Comparison of ENCODE assay signal across 30 mouse cellular contexts in the genomic region with DNA sequence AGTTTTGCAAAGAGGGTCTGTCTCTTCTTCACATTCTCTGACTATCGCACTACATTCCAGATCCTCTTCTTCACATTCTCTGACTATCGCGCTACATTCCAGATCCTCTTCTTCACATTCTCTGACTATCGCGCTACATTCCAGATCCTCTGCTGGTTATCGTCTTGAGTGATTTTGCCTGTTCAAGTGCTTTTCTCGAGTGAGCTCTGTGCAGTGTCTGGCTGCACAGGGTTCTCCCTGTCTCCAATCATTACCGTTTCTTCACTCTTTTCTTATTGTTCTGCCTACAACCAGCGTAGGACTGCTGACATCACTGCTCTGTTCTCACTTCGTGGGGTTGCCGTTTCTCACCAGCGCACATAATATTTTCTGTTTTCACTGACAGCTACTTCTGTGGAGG.
DNase-seq lines count a peak whose midpoint lies in the region; ATAC-seq and TF ChIP-seq lines count a peak whose summit lies in the region.
"Had no signal": no experiment of that assay in that cellular context is flagged by ENCODE, and none has a peak within 500 bp of the region (broad histone marks: within the 10 kb centered on the region; RNA-seq: fewer than 3 reads in every experiment).

No protein-coding gene starts in this region.

- peak overlapping the region; percentile 5; the same call in 1 of the 2 replicates for H3K27ac ChIP-seq in heart, embryonic 12.5 days (ENCODE audit: poor library complexity, severe bottlenecking)
- no peak overlapping the region for H3K27ac ChIP-seq in heart, postnatal 0 days (ENCODE audit: low read depth)
- no peak overlapping the region for H3K27ac ChIP-seq in intestine, embryonic 16.5 days (ENCODE audit: low read length)
- H3K27ac ChIP-seq: embryonic facial prominence, embryonic 10.5 days; embryonic facial prominence, embryonic 15.5 days; forebrain, embryonic 12.5 days; hindbrain, embryonic 12.5 days; hindbrain, postnatal 0 days; kidney, embryonic 15.5 days; left cerebral cortex, adult 2 months; liver, embryonic 12.5 days; macrophage; midbrain, embryonic 13.5 days; neural tube, embryonic 13.5 days; stomach, postnatal 0 days had no signal

- TF ChIP-seq EP300 in heart, postnatal 0 days (IDR thresholded peaks at IDR 0.05; ENCODE audit: low read depth): no peak

- 43% methylated on average over 12 of the region's 12 CpGs for WGBS in heart, embryonic 12.5 days
- WGBS in heart, postnatal 0 days: 30% methylated on average over 12 of the region's 12 CpGs
- WGBS in intestine, embryonic 16.5 days: 67% methylated on average over 12 of the region's 12 CpGs

- 0 out of 2 replicates have a peak, but pooled peaks cover under 1% of the 10 kb centered on the region for H3K9me3 ChIP-seq in heart, embryonic 12.5 days (replicated peaks)
- no peaks in the 10 kb centered on the region for H3K9me3 ChIP-seq in heart, postnatal 0 days (replicated peaks; ENCODE audit: control insufficient read depth, low read length)
- peaks cover 3% of the 10 kb centered on the region; the same call in 1 of the 2 replicates for H3K9me3 ChIP-seq in intestine, embryonic 16.5 days (ENCODE audit: control insufficient read depth, low read length)
- H3K9me3 ChIP-seq: forebrain, embryonic 12.5 days; hindbrain, embryonic 12.5 days; kidney, embryonic 15.5 days; liver, embryonic 12.5 days; midbrain, embryonic 13.5 days had no signal

- H3K4me2 ChIP-seq in heart, embryonic 12.5 days: peak overlapping the region; percentile 55
- peak overlapping the region; percentile 57 for H3K4me2 ChIP-seq in heart, postnatal 0 days (ENCODE audit: low read depth, low read length)
- H3K4me2 ChIP-seq in intestine, embryonic 16.5 days (ENCODE audit: low read depth, low read length): no peak overlapping the region
- H3K4me2 ChIP-seq: embryonic facial prominence, embryonic 15.5 days; forebrain, embryonic 12.5 days; hindbrain, embryonic 12.5 days; kidney, embryonic 15.5 days; liver, embryonic 12.5 days; midbrain, embryonic 13.5 days; neural tube, embryonic 13.5 days had no signal

- no peak for TF ChIP-seq CTCF in heart, postnatal 0 days (IDR thresholded peaks at IDR 0.05; ENCODE audit: low read depth)

- no peak; the same call in 1 of the 2 replicates for ATAC-seq in heart, embryonic 12.5 days (ENCODE audit: insufficient number of reproducible peaks, low FRiP score)
- ATAC-seq in heart, postnatal 0 days (ENCODE audit: insufficient read depth, low read depth): 0 out of 2 replicates have a peak, but pooled peaks have one; percentile 12
- 0 out of 2 replicates have a peak, but pooled peaks have one; percentile 36 for ATAC-seq in intestine, embryonic 16.5 days
- ATAC-seq: forebrain, postnatal 0 days; hindbrain, postnatal 0 days; liver, embryonic 12.5 days; liver, postnatal 0 days; lung, postnatal 0 days; midbrain, embryonic 13.5 days had no signal

- peaks cover 34% of the 10 kb centered on the region for H3K4me1 ChIP-seq in heart, embryonic 12.5 days (replicated peaks)
- H3K4me1 ChIP-seq in heart, postnatal 0 days (ENCODE audit: control insufficient read depth, insufficient read depth): no peaks in the 10 kb centered on the region
- H3K4me1 ChIP-seq in intestine, embryonic 16.5 days (ENCODE audit: control insufficient read depth, insufficient read depth, low read length): peaks cover 12% of the 10 kb centered on the region
- H3K4me1 ChIP-seq: liver, embryonic 12.5 days had no signal

- no peaks in the 10 kb centered on the region for H3K27me3 ChIP-seq in heart, embryonic 12.5 days (replicated peaks)
- no peaks in the 10 kb centered on the region for H3K27me3 ChIP-seq in heart, postnatal 0 days (ENCODE audit: control insufficient read depth, insufficient read depth, low read length)
- no peaks in the 10 kb centered on the region for H3K27me3 ChIP-seq in intestine, embryonic 16.5 days (replicated peaks; ENCODE audit: control insufficient read depth, insufficient read depth, low read length)
- H3K27me3 ChIP-seq: embryonic facial prominence, embryonic 15.5 days; forebrain, embryonic 12.5 days; hindbrain, embryonic 12.5 days; kidney, embryonic 15.5 days; liver, embryonic 12.5 days; midbrain, embryonic 13.5 days; neural tube, embryonic 13.5 days had no signal

- H3K9ac ChIP-seq in heart, embryonic 12.5 days: no peak overlapping the region
- no peak overlapping the region for H3K9ac ChIP-seq in heart, postnatal 0 days (replicated peaks; ENCODE audit: low read depth, low read length)
- H3K9ac ChIP-seq in intestine, embryonic 16.5 days (ENCODE audit: low read depth, low read length): no peak overlapping the region
- H3K9ac ChIP-seq: embryonic facial prominence, embryonic 15.5 days; forebrain, embryonic 12.5 days; forebrain, postnatal 0 days; hindbrain, embryonic 12.5 days; kidney, embryonic 15.5 days; liver, embryonic 12.5 days; liver, postnatal 0 days; midbrain, embryonic 13.5 days; neural tube, embryonic 13.5 days had no signal

- H3K36me3 ChIP-seq in heart, embryonic 12.5 days: no peaks in the 10 kb centered on the region
- H3K36me3 ChIP-seq in heart, postnatal 0 days (replicated peaks; ENCODE audit: control insufficient read depth, insufficient read depth, low read length): no peaks in the 10 kb centered on the region
- no peaks in the 10 kb centered on the region for H3K36me3 ChIP-seq in intestine, embryonic 16.5 days (ENCODE audit: control insufficient read depth, insufficient read depth, low read length)
- H3K36me3 ChIP-seq: embryonic facial prominence, embryonic 10.5 days; embryonic facial prominence, embryonic 15.5 days; forebrain, embryonic 12.5 days; hindbrain, embryonic 12.5 days; kidney, embryonic 15.5 days; liver, embryonic 12.5 days; midbrain, embryonic 13.5 days; neural tube, embryonic 13.5 days had no signal

- DNase-seq in heart, postnatal 4 days: no peak
- DNase-seq in heart, postnatal 0 days (ENCODE audit: low spot score): no peak
- DNase-seq in heart, postnatal 25 days (ENCODE audit: low spot score): no peak
- peak; percentile 50 for DNase-seq in yolk sac, embryonic 10.5 days (ENCODE audit: low spot score)
- DNase-seq: adrenal gland, postnatal 36 days; B cell, adult 2 months; cerebellum, adult 18-20 months; cerebellum, postnatal 10 days; forebrain, postnatal 0 days; gastrocnemius, postnatal 10 days; kidney, adult 18-20 months; kidney, postnatal 25 days; liver, postnatal 0 days; right cerebral cortex, postnatal 4 days; thymus, postnatal 4 days had no signal

- no peak overlapping the region; the same call in 1 of the 2 replicates for H3K4me3 ChIP-seq in heart, embryonic 12.5 days
- no peak overlapping the region for H3K4me3 ChIP-seq in heart, postnatal 0 days (ENCODE audit: low read depth, low read length)
- H3K4me3 ChIP-seq in intestine, embryonic 16.5 days (ENCODE audit: low read length): no peak overlapping the region
- H3K4me3 ChIP-seq: embryonic facial prominence, embryonic 10.5 days; embryonic facial prominence, embryonic 15.5 days; forebrain, embryonic 12.5 days; hindbrain, embryonic 12.5 days; kidney, embryonic 15.5 days; left cerebral cortex, adult 2 months; liver, embryonic 12.5 days; midbrain, embryonic 13.5 days; neural tube, embryonic 13.5 days had no signal

- intact Hi-C loops in heart, postnatal 25 days (cut with DNase I): no loop called here
